Mouse (Mus musculus) embryonic facial prominence, embryonic 10.5 days (tissue): ENCODE measurements at regions not wholly inside any gene's neighbourhood (a gene's known extent, or its start where the extent isn't known, plus 50 kb on each side); places are given as distances from the start of the nearest gene placed in this dataset.

Source experiments
- DNase-seq: peaks from one replicate; pipeline ENCODE4 v3.0.0-alpha.2; 2017; ENCODE audit warnings: low spot score
- H3K27ac ChIP-seq: fragments of 300-500 bp; sonication (generic); replicated peaks from 2 replicates; pipeline ENCODE4 v1.5.1; 2016; ENCODE audit warnings: mild to moderate bottlenecking
- H3K27me3 ChIP-seq: fragments of 300-500 bp; sonication (generic); replicated peaks from 2 replicates; pipeline ENCODE4 v1.6.1; 2016; ENCODE audit warnings: low read depth, mild to moderate bottlenecking; ENCODE audit not compliant: poor library complexity, severe bottlenecking
- H3K36me3 ChIP-seq: fragments of 300-500 bp; sonication (generic); replicated peaks from 2 replicates; pipeline ENCODE4 v1.6.1; 2016; ENCODE audit warnings: mild to moderate bottlenecking, moderate library complexity
- H3K4me1 ChIP-seq: fragments of 300-500 bp; sonication (generic); 2 replicates; pipeline ENCODE4 v1.6.1; 2016
- H3K4me3 ChIP-seq: fragments of 300-500 bp; sonication (generic); 2 replicates; pipeline ENCODE4 v1.5.1; 2016; ENCODE audit warnings: mild to moderate bottlenecking, moderate library complexity
- H3K9me3 ChIP-seq: fragments of 300-500 bp; sonication (generic); 2 replicates; pipeline ENCODE4 v1.6.1; 2016; ENCODE audit warnings: mild to moderate bottlenecking
- WGBS: fragments of 180-500 bp; shearing (Covaris S2); methylation state at CpG from one replicate; pipeline ENCODE4 v1.1.7; 2016; 5-methylcytosine and 5-hydroxymethylcytosine counted together

DNA sequence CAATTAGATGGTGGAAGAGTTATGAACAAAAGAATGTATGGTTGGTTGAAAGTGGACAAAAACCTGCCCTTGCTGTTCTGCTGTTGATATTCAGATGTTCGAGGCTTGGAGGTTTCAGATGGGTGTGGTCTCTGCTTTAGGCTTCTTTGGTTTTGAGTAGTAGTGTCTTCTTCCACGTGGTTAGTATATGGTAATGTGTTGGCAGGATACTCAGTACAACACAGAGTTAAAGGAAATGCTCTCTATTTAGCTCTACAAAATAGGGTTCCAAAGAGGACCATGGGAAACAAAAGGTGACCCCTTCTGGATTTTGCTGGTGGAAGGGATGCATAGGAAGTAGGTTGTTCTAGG lies 333.9 kb upstream of the Tmpo start:
- no peaks in the 10 kb centered on the region for H3K4me1 ChIP-seq
- 74% methylated on average over 2 of the region's 2 CpGs for WGBS
- H3K36me3 ChIP-seq: no peaks in the 10 kb centered on the region
- no peak for DNase-seq
- H3K4me3 ChIP-seq: no peak overlapping the region
- H3K9me3 ChIP-seq: no peaks in the 10 kb centered on the region
- H3K27ac ChIP-seq: no peak overlapping the region
- H3K27me3 ChIP-seq: no peaks in the 10 kb centered on the region

DNA sequence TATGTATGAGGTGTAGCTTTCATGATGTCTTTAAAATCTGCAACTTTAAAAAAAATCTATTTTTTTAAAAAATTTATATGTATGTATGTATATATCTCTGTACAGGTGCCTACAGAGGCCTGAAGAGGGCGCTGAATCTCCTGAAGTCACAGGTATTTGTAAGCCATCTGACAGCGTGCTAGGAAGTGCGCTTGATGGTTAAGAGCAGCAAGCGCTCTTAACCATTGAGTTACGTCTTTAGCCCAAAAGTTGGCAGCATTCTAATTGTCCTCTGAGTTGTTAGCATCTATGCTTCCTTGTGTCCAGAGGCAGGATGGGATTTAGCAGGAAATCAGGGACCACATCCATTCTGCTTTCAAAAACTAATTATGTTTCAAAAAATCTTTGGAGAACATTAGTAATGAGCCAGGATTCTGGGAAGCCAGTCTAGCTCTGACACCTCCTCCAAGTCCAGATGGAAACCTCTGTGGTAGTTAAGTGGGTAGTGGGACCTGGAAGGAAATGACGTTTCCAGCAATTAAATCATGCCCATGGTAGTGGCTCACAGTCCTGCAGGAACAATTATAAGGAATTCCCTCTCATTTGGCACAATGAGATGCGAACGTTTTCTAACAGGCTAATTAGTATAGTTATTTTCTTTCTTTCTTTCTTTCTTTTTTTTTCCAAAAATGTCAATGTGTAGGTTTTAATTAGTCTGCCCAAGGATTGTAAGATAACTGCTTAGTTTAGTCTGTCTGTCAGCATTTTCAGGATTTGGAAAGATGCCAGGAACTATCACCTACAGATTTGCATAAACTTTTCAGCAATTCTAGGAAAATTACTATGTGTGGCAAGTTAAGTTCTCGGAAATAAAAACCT lies 333.3 kb upstream of the Tmpo start:
- WGBS: 83% methylated on average over 9 of the region's 9 CpGs
- no peak for DNase-seq
- H3K36me3 ChIP-seq: no peaks in the 10 kb centered on the region
- H3K9me3 ChIP-seq: no peaks in the 10 kb centered on the region
- H3K4me3 ChIP-seq: no peak overlapping the region
- no peaks in the 10 kb centered on the region for H3K4me1 ChIP-seq
- H3K27me3 ChIP-seq: no peaks in the 10 kb centered on the region
- H3K27ac ChIP-seq: no peak overlapping the region

DNA sequence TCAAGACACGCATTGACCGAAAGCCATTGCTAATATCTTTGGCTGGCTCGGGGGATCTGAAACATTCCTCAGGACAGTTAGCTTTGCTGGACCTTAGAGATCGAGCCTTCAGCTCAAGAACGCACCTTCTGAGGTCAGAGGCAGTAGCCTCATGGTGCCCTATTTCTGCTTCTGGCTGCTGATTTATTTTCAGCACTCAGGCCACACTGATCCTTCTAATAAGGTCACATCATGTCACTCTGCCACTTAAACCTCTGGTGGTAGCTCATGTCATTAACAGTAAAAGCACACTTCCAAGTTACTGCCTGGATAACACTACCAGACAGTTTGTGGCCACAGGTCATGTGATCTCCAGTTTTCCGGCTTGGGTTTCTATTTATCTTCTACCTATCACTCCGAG lies 325.9 kb upstream of the Tmpo start:
- no peaks in the 10 kb centered on the region for H3K36me3 ChIP-seq
- no peaks in the 10 kb centered on the region for H3K27me3 ChIP-seq
- H3K27ac ChIP-seq: no peak overlapping the region
- DNase-seq: no peak
- H3K4me1 ChIP-seq: no peaks in the 10 kb centered on the region
- WGBS: 92% methylated on average over 7 of the region's 7 CpGs
- H3K9me3 ChIP-seq: no peaks in the 10 kb centered on the region
- H3K4me3 ChIP-seq: no peak overlapping the region

DNA sequence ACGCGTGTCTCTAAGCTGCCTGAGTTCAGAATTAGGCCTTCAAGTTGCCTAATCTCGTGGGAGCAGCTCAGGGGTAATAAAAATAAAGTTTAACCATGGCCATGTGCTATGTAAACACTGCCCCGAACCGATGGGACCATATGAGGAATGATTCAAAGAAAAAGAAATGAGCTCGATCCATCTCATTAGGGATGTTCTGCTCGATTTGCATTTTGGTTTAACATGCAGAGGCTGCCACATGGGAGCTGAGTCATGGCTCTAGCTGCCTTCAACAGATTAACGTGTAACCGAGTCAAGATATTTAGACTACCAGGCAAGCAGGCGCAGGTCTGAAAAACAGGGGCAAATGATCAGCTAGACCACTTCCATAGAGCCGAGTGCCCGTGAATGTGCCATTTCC lies 323.8 kb upstream of the Tmpo start:
- Histone ChIP-seq H3K4me3 (no peak overlapping the region), H3K4me1 (peaks cover 5% of the 10 kb centered on the region), H3K36me3 (no peaks in the 10 kb centered on the region), H3K27ac (no peak overlapping the region), H3K9me3 (no peaks in the 10 kb centered on the region), H3K27me3 (no peaks in the 10 kb centered on the region)
- no peak for DNase-seq
- 82% methylated on average over 12 of the region's 12 CpGs for WGBS

DNA sequence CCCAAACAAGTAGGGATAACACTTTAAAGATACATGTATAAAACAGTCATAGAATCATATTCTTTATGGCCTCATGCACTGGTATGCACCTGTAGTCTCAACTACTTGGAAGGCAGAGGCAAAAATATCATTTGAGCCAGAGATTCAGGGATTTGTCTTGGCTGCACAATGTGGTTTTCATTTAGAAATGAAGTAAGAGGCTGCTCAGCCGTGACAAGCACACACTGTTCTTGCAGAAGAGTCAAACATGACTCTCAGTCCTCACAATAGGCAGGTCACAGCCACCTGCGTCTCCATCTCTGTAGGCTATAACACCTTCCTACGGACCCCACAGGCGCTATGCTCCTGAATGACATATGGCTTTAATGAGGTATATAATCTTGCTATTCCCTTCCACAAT lies 317.4 kb upstream of the Tmpo start:
- no peaks in the 10 kb centered on the region for H3K27me3 ChIP-seq
- H3K27ac ChIP-seq: no peak overlapping the region
- no peak overlapping the region for H3K4me3 ChIP-seq
- DNase-seq: no peak
- no peaks in the 10 kb centered on the region for H3K9me3 ChIP-seq
- 77% methylated on average over 4 of the region's 4 CpGs for WGBS
- no peaks in the 10 kb centered on the region for H3K36me3 ChIP-seq
- H3K4me1 ChIP-seq: peaks cover 5% of the 10 kb centered on the region

DNA sequence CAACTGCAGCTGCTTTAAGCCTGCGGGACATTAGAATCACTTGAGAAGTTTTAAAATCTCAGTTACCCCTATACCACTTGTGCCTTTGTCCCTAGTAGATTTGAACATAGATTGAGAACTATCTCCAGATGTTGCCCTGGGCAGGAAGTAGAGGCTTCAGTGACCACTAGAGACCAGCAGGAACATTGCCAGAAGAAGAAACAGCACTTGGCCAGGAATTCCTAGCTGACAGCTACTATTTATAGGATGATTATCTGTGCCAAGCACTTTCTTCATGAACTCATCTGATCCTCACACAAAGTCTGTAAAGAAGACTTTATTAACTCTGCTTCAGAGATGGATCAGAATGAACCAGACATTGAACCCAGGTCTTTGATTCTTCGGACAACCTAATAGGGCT lies 283.6 kb upstream of the Tmpo start:
- no peaks in the 10 kb centered on the region for H3K4me1 ChIP-seq
- 92% methylated on average over 2 of the region's 2 CpGs for WGBS
- no peak overlapping the region for H3K27ac ChIP-seq
- no peak overlapping the region for H3K4me3 ChIP-seq
- H3K36me3 ChIP-seq: no peaks in the 10 kb centered on the region
- H3K27me3 ChIP-seq: no peaks in the 10 kb centered on the region
- no peak for DNase-seq
- H3K9me3 ChIP-seq: no peaks in the 10 kb centered on the region

DNA sequence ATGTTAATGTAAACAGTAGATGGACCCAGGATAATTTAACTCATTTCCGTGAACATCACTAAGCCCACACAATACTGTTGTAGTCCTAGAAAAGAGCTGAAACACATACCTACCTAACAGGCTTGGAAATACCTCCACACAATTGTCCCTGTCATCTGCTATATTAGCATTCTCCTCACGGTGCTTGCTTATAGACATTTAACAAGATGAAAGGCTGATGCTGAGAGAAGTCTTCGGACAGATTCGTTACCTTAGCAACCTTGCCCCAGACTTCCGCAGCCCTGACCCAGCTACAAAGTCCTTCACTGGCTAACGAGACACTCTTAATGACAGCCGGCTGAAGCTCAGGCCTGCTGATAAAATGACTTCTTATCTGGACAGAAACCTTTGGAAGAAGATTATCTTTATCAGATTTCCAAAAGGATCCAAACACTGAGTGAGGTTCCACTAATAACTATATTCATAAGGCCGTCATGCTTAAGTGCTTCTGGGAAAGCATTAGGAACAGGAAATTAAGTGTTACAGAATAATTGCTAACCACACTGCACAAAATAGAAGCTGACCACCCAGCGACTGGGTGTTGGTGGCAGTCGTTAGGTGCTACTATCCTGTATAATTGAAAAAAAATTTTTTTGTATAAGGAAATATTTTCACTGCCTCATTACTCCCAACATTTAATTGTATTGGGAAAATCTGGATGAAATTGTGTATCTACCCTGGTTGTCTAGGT lies 267.0 kb upstream of the Tmpo start:
- H3K4me3 ChIP-seq: no peak overlapping the region
- DNase-seq: no peak
- H3K9me3 ChIP-seq: no peaks in the 10 kb centered on the region
- H3K36me3 ChIP-seq: no peaks in the 10 kb centered on the region
- no peaks in the 10 kb centered on the region for H3K27me3 ChIP-seq
- H3K4me1 ChIP-seq: peaks cover 6% of the 10 kb centered on the region
- no peak overlapping the region for H3K27ac ChIP-seq
- 49% methylated on average over 10 of the region's 10 CpGs for WGBS

DNA sequence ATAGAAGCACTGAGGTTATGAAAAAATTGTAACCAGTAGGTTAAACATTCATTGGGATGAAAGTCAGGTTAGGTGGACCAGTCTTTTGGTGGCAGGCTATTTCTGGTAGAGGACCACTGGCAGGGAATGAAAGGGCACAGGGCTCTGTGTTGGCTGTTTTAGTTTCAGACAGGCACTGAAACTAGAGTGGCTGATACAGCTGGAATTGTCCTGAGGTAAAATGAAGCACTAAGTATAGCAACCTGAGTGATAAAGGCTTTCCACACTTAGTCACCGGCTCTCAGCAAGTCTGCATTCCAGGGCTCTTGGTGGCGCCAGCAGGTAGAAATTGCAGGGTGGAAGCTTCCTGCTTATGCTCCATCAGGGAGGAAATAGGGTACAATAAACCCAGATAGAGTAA lies 262.2 kb upstream of the Tmpo start:
- H3K9me3 ChIP-seq: no peaks in the 10 kb centered on the region
- no peaks in the 10 kb centered on the region for H3K36me3 ChIP-seq
- H3K4me1 ChIP-seq: peaks cover 5% of the 10 kb centered on the region
- H3K27me3 ChIP-seq: no peaks in the 10 kb centered on the region
- WGBS: 71% methylated on average over 2 of the region's 2 CpGs
- no peak for DNase-seq
- no peak overlapping the region for H3K27ac ChIP-seq
- no peak overlapping the region for H3K4me3 ChIP-seq

DNA sequence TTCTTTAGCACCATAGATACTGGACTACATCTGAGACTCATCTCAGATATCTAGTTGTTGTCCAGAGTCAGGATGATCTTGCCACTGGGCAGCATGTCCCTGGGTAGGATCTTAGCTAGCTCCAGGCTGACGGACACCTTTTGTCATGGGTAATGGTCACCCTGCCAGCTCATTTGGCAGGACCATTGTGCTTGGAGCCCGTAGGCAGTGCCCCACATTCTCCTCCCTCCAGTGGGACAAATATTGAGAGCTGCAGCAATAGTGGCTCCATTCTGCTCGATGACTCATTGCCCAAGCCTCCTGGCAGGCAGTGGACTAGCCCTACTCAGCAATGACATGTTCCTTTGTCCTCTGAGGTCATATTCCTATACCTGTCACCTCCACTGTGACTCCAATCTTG lies 258.9 kb upstream of the Tmpo start:
- 85% methylated on average over 3 of the region's 3 CpGs for WGBS
- Histone ChIP-seq H3K4me3 (no peak overlapping the region), H3K27ac (no peak overlapping the region), H3K4me1 (0 out of 2 replicates have a peak, but pooled peaks cover 6% of the 10 kb centered on the region), H3K36me3 (no peaks in the 10 kb centered on the region), H3K27me3 (no peaks in the 10 kb centered on the region), H3K9me3 (no peaks in the 10 kb centered on the region)
- DNase-seq: no peak

DNA sequence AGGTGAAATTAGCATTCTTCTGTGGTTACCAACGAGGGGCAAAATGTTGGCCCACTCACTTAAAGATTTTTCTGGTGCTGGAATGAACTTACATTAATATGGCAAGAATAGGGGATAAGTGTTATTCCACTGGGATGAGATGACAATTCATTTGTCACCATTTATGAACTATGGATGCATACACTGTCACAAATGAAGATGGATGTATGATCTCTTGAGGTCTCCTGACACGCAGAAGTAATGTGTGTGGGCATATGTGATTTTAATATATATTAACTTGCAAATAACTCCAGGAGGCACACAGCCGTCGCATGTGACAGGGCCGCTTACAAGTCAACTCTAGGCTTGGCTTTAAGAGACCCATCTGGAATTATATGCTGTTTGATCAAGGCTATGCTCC lies 256.8 kb upstream of the Tmpo start:
- no peaks in the 10 kb centered on the region for H3K36me3 ChIP-seq
- H3K9me3 ChIP-seq: no peaks in the 10 kb centered on the region
- no peak for DNase-seq
- no peak overlapping the region for H3K27ac ChIP-seq
- H3K27me3 ChIP-seq: no peaks in the 10 kb centered on the region
- 0 out of 2 replicates have a peak, but pooled peaks cover 6% of the 10 kb centered on the region for H3K4me1 ChIP-seq
- H3K4me3 ChIP-seq: no peak overlapping the region
- 88% methylated on average over 5 of the region's 5 CpGs for WGBS

DNA sequence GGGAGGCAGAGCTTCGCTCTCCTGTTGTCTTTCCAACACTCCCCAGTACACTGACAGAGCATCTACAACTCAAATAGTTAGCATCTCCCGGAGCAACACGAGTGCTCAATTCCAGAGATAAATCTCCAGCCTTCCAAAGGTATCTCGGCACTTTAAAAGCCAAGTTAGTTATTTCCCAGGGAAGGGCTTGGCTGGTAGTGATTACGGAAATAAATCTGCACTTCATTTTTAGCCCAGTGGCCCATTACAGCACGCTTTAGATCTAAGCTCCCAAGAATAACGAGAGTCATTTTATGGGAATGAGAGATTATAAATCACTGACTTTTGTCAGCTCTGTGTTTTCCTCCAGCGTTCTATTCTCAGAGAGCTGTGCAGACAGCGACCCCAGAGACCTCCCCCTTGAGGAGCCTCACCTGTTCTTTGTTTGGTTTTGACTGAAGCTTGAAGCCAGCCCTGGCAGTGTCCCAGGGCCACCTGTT lies 255.0 kb upstream of the Tmpo start:
- WGBS: 64% methylated on average over 9 of the region's 9 CpGs
- DNase-seq: no peak
- 0 out of 2 replicates have a peak, but pooled peaks cover 6% of the 10 kb centered on the region for H3K4me1 ChIP-seq

DNA sequence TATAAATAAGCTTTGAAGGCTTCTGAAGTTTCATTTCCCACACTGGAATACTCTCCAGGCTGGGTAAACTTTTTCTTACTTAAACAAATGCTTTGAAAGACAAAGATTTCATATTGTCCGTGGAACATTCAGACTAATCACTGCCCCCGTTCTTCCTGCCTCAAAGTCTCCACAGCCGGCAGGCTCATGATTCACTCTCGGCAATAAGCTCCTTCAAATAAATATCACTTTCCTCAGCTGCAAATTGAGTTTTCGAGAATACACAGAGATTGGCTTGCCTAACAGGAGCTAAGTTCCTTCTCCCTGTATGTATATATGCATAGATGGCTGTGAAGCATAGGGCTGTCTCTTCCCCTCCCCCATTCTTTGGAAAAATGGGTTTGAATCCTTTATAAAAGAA lies 249.2 kb upstream of the Tmpo start:
- H3K4me3 ChIP-seq: no peak overlapping the region
- no peaks in the 10 kb centered on the region for H3K4me1 ChIP-seq
- no peaks in the 10 kb centered on the region for H3K36me3 ChIP-seq
- WGBS: 61% methylated on average over 5 of the region's 5 CpGs
- H3K27me3 ChIP-seq: no peaks in the 10 kb centered on the region
- H3K9me3 ChIP-seq: no peaks in the 10 kb centered on the region
- H3K27ac ChIP-seq: no peak overlapping the region
- no peak for DNase-seq

More for the DNA sequence above, 255.0 kb upstream of the Tmpo start:
- Histone ChIP-seq H3K36me3 (no peaks in the 10 kb centered on the region), H3K4me3 (no peak overlapping the region), H3K9me3 (no peaks in the 10 kb centered on the region), H3K27me3 (no peaks in the 10 kb centered on the region), H3K27ac (no peak overlapping the region)

DNA sequence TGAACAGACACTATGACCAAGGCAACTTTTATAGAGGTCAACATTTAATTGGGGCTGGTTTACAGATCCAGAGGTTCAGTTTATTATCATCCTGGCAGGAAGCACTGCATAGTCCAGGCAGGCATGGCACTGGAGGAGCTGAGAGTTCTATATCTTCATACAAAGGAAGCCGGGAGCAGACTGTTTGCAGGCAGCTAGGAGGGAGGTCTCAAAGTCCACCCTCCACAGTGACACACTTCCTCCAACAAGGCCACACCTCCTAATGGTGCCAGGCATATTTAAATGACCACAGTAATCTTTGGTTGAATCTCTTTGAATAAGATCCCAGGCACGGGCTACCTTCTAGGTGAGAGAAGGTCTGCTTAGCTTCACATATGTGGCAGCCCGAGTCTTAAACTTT lies 245.5 kb upstream of the Tmpo start:
- no peak overlapping the region for H3K4me3 ChIP-seq
- H3K27me3 ChIP-seq: no peaks in the 10 kb centered on the region
- no peaks in the 10 kb centered on the region for H3K4me1 ChIP-seq
- no peak overlapping the region for H3K27ac ChIP-seq
- no peaks in the 10 kb centered on the region for H3K36me3 ChIP-seq
- 88% methylated on average over 3 of the region's 3 CpGs for WGBS
- H3K9me3 ChIP-seq: no peaks in the 10 kb centered on the region
- DNase-seq: no peak
